Mouse (Mus musculus) cerebellum, adult (tissue): ENCODE measurements around the gene Macf1.
"Not testable (repeated sequence)": the region's sequence is repeated elsewhere in the genome, so short reads cannot be mapped to it uniquely, and the experiment has no call there.

Source experiments
- ATAC-seq: cut with Nextera tagmentation; 2 replicates; pipeline ENCODE4 v1.9.2; 2017; ENCODE audit warnings: mild to moderate bottlenecking, moderate library complexity, mixed read lengths; ENCODE audit not compliant: insufficient number of reproducible peaks, low FRiP score, low TSS enrichment

Macf1 gene

GRCm38 (mm10) chr4:123460595-123461272 is 223.4 kb downstream of the Macf1 start:
- ATAC-seq, result no peak

- no peak for ATAC-seq
Observed at GRCm38 (mm10) chr4:123454871-123455640, 229.1 kb downstream of the Macf1 start.

DNA sequence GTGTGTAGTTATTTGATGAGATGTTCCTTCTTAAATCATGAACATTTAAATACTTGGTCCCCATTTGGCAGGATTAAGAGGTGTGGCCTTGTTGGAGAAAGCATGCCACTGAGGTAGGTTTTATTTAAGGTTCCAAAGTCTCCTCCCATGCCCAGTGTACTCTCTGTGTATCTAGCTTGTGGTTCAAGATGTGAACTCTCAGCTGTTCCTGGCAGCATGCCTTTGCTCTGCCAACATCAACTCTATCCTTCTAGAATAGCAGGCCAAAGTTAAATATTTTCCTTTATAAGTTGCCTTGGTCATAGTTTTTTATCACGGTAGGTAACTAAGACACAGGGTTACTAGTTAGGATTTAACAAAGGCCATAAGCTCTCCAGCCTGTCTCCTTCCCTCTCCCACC is 230.4 kb downstream of the Macf1 start:
- ATAC-seq, result no peak

- no peak for ATAC-seq
Observed at GRCm38 (mm10) chr4:123451991-123452390, 232.2 kb downstream of the Macf1 start.

DNA sequence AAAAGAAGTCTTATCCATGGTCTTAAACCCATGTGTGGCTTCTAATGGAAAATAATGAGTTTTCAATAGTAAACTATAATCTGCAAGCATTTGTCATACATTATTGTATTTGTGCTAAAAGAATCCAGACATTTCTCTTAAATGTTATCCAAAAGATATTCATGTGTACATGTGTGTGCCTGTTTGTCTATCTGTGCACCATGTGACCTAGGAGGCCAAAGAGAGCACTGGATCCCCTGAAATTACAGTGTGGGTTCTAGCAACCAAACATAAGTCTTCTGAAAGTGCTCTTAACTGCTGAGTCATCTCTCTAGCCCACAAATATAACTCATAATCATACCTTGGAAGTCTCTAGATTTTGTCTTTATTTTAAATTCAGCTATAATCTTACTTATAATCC is 234.9 kb downstream of the Macf1 start:
- ATAC-seq, result no peak

GRCm38 (mm10) chr4:123448015-123448414 is 236.1 kb downstream of the Macf1 start:
- no peak for ATAC-seq

DNA sequence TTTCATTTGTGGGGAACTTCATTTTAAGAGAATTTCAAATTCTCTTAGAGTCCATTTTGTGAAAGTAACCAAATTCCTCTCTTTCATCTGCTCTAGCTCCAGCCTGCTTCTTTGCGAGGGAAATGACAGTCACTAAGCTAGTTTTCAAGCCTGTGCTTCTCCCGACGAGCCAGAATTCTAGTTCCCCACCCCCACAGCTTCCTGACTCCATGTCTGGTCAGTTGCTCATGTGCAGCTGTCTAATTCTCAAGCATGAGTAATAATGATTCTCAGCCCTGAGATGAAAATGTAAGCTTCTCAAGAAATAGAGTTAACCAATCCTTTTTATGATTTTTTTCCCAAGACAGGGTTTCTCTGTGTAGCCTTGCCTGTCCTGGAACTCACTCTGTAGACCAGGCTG is 236.9 kb downstream of the Macf1 start:
- no peak for ATAC-seq

- no peak for ATAC-seq
Observed at GRCm38 (mm10) chr4:123446754-123447153, 237.4 kb downstream of the Macf1 start.

DNA sequence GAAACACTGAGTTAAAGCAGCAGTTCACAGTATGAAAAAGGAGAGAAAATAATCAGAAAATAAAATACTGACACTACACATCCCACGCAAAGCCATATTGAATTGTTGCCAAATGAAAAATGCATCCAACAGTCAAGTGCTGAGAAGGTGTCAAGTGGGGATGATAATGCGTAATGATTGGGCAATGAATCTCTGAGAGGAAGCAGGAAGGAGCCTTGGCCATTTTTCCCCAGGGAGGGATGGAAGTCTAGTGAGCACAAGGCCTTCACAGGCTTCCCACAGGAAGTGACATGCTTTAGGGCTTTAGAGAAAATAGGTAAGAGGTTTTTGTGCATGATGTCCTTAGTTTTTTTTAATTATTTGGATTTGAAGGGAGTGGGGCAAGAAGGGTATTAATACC is 237.9 kb downstream of the Macf1 start:
- ATAC-seq, result not testable (repeated sequence)

GRCm38 (mm10) chr4:123438414-123438813 is 245.7 kb downstream of the Macf1 start:
- ATAC-seq, result no peak; the same call in 1 of the 2 replicates

DNA sequence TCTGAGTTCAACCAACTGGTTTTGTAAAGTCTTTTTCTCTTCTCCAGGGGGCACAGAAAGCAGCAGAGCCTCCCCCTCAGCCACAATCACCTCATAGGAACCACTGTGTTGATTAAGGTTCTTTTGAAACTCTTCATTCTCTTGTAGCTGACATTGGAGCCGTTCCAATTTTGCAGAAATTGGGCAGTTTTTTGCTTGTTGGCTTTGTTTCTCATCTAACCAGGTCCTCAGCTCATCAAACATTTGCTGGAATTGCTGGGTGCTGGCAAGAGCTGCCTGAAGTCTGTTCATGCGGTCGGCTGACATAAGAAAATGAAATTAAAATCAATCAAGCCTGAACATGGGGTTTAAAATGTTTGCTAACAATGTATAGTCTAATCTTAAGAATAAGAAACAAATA is 251.0 kb downstream of the Macf1 start:
- no peak for ATAC-seq

DNA sequence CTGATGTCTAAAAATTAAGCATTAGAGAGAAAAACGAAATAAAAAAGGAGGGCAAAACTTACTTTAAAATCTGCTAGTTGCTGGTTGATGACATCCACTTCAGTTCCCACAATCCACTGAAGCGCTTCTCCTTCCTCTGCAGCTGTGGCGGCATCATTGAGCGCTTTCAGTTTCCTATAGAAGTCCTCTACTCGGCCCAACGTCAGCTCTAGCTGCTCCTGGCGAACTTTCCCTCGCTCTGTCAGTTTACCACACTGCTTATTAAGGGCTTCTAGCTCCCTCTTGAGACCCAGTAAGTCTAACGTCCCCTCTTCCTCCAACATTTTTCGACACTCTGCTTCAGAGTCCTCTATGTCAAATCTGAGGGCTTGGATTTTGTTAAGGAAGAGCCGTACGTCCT is 252.2 kb downstream of the Macf1 start:
- ATAC-seq, result no peak

GRCm38 (mm10) chr4:123427900-123428684 is 256.1 kb downstream of the Macf1 start:
- no peak for ATAC-seq

- no peak; the same call in 1 of the 2 replicates for ATAC-seq
Observed at GRCm38 (mm10) chr4:123427271-123427899, 256.8 kb downstream of the Macf1 start.

- no peak for ATAC-seq
Observed at GRCm38 (mm10) chr4:123426429-123427080, 257.6 kb downstream of the Macf1 start.

- no peak for ATAC-seq
Observed at GRCm38 (mm10) chr4:123425672-123426272, 258.4 kb downstream of the Macf1 start.

DNA sequence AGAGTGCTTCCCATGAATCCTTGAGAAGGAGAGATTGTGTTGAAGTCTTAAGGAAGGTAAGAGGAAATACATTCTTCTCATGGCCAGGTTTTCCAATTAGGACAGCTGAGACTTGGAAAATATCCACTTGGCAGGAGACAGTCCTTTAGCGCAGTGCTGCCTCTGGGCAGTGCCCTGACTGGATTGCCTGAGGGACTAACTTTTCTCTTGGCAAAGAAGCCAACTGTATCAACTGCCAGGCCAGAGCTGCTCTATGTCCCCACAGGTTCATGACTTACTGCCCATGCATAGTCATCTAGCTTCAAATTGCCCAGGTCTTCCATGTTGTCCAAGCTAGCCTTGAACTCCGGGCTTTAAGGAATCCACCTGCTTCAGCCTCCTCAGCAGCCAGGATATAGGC is 260.1 kb downstream of the Macf1 start:
- ATAC-seq, result no peak

DNA sequence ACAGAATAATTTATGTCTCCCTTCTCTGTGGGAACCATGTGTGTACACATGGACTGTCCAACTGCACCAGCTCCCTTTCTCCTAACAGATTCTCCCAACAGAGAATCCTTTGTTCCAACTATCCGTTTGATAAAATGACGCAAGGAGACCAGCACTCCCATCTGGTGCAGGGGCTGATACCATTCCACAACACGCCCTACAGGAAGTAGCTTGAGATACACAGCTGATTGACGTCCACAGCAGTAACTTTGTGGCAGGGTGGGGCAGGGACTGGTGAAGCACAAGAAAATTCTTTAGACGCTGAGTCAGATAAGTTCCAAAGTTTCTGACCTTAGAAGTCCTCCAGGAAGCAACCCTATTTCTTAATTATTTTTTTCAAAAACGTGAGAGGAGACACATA is 261.3 kb downstream of the Macf1 start:
- no peak for ATAC-seq

DNA sequence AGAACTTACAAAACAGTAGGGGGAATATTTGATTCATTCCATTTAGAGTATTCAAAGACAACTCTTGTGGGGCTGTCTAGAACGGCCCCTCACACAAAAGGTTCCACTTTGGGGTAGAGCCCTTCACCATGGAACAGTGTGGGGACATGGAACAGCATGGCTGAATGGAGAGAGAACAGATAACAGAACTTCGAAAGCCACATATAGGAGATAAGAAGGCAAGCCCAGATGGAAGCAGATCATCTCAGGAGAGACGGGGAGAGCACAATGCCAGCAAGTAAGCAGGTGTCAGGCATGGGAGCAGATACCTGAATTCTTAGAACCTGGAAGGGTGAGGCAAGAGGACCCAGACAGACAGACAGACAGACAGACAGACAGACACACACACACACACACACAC is 266.1 kb downstream of the Macf1 start:
- ATAC-seq, result no peak

GRCm38 (mm10) chr4:123417478-123417877 is 266.7 kb downstream of the Macf1 start:
- no peak for ATAC-seq
